Mouse (Mus musculus): Measurements from ENCODE around the gene Tmem129. TPM values are rescaled to one million over a fixed set of nuclear protein-coding genes. Genes with fewer than 3 reads are reported as not detected.

Gene Tmem129
- total RNA-seq, 4 experiments from 2014 or later: 28.6 to 37.7 (median 33.2) TPM

GRCm38 (mm10) chr5:33637606-33638350, 20.4 kb downstream of the Tmem129 start:
- DNase-seq: no peak

GRCm38 (mm10) chr5:33635361-33635760, 22.9 kb downstream of the Tmem129 start:
- no peak for DNase-seq

DNA sequence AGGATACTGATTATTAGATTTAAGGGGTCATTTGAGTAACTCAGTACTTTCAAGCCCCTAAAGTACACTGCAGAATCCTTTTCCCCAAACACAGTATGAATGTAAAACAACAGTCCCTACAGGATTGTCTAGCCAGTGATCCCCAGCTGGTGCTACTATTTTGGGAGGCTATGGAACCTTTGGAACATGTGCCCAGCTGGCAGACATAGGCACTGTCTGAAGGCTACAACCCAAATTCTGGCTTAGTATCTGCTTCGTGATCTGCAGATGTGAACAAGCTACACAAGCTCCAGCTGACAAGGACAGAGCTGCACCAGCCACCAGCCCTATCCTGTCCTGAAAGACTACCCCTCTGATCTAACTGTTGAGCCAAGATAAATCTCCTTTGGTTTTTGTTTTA, 25.7 kb downstream of the Tmem129 start:
- no peak for DNase-seq

GRCm38 (mm10) chr5:33630615-33631014, 27.6 kb downstream of the Tmem129 start:
- no peak for DNase-seq

GRCm38 (mm10) chr5:33630061-33630460, 28.2 kb downstream of the Tmem129 start:
- DNase-seq: peak; percentile 47

GRCm38 (mm10) chr5:33629301-33629987, 28.8 kb downstream of the Tmem129 start, which contains the start of the genes Fam53a and Gm9903:
Gene Fam53a (minus strand): TSS chr5:33629635.
Gene Gm9903 (plus strand): TSS chr5:33629925.
- peak; percentile 99 for DNase-seq

GRCm38 (mm10) chr5:33628820-33629300, 29.4 kb downstream of the Tmem129 start:
- peak; percentile 54 for DNase-seq

DNA sequence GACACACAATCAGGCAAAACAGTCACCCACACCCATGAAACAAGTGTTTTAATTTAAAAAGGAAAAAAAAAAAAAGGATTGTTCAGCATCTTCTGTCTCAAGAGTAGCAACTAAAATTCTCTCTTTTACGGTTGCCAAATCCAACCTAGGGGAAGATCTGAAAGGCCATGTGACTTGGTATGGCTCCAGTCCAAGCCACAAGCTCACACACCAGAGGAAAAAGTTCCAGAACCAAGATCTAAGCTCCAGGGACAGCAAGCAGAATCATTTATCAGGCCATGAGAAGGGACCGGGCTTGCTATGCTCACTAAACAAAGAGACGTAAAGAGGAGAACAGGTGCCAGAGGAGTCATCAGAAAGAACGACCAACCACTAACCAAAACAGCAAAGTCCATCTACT, 30.2 kb downstream of the Tmem129 start:
- DNase-seq: peak; percentile 52

DNA sequence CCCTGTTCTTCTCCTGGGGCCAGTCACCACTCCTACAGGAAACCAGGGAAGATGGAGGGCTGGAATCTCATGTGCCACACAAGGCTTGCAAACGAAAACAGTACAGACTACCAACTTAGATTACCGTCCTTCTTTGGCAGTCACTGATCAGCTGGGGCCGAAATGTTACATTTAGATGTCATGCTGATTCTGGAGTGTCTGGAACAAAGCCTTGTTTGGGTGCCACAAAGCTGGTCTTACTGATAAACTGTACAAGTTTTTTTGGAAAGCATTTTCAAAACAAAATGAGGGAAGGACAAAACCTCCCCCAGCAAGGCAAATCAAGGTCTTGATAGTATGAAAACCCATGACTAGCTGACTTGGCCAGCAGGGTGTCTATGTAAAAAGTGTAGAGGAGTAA, 34.5 kb downstream of the Tmem129 start:
- DNase-seq: no peak

- no peak for DNase-seq
These were observed 35.5 kb downstream of the Tmem129 start for GRCm38 (mm10) chr5:33622671-33623070.

GRCm38 (mm10) chr5:33614391-33614790, 43.8 kb downstream of the Tmem129 start:
- DNase-seq: peak; percentile 30

DNA sequence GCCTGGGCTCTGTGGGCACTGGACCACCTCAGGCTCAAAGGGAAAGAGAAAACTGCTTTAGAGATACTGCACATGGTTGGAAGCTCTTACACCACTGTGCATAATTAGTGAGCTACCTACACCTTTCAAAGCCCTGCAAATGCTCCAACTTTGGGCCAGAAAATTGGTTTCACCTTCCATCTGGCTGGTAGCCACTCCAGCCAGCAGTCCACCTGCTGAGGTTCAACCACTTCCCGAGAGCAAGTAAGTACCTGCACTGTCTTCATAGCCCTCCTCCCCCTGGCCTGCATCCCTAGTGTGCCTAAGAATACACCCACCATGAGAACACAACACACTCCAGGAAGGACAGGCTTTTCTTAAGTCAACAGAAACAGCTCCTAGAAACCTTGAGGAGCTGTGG, 46.4 kb downstream of the Tmem129 start:
- no peak for DNase-seq

DNA sequence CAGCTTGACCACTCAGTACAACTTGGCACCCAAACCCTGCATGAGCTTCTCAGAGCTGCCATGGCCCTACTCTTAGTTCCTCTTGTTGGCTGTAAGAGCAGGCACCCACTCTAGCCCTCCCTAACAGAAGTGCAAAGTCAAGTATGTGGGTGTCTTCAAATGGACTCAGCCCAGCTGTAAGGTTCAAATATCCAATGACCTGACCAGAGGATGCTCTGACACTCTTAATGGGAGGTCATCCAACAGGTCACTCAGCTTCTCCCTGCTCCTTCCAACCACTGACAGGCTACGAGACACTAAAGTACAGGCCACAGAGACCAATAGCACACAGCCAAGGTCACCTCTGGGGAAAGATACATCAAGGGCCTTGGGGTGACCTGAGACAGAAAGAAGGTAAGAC, 49.0 kb downstream of the Tmem129 start:
- DNase-seq: no peak

- DNase-seq: no peak
These were observed 50.8 kb downstream of the Tmem129 start for GRCm38 (mm10) chr5:33607434-33607833.

DNA sequence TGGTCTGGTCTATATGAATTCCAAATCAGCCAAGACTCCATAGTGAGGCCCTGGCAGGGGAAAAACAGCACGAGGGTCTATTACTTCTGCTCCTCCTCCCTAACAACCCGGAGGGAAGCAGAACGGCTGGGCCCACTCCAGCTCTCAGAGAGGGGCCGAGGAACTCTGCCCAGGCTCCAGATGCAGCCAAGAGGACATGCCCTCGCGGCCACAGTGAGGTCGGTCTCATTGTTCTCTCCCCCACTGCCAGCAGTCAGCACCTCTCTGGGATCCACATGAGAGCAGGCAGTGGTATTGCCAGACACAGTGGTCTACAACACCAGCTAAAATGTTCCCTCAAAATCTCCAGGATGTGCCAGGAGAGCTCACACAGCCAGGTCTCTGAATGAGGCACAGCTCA, 51.6 kb downstream of the Tmem129 start:
- DNase-seq: no peak

GRCm38 (mm10) chr5:33605314-33605713, 52.9 kb downstream of the Tmem129 start:
- no peak for DNase-seq

Other genes with a start within 250 kb of the Tmem129 start
- gene Nkx1-1, start 224.4 kb downstream of the Tmem129 start, total RNA-seq (2022): not detected
- gene Fam53a, start 28.8 kb downstream of the Tmem129 start, total RNA-seq (2022): 10 to 100 TPM; 28.1 to 40.8 (median 34.8) TPM
- gene Gm9903, start 28.5 kb downstream of the Tmem129 start, total RNA-seq (2022): 1 to 10 TPM in 1 of 4 experiments, under 1 TPM in 3; 0.14 to 1.0 (median 0.62) TPM
- gene Slbp, start 5.8 kb downstream of the Tmem129 start, total RNA-seq (2022): 10 to 100 TPM; 34.0 to 42.1 (median 38.5) TPM
- 1 to 10 TPM; 3.5 to 9.6 (median 6.7) TPM for gene Tacc3, start 288 bp downstream of the Tmem129 start, total RNA-seq (2022)
- gene Fgfr3, start 63.3 kb upstream of the Tmem129 start, total RNA-seq (2022): 1 to 10 TPM; 2.4 to 4.1 (median 3.1) TPM
- gene Letm1, start 124.4 kb upstream of the Tmem129 start, total RNA-seq (2022): 100 to 1,000 TPM in 2 of 4 experiments, 10 to 100 TPM in 2; 96.8 to 124 (median 103) TPM
- 10 to 100 TPM; 40.6 to 60.1 (median 54.9) TPM for gene Nsd2, start 162.3 kb upstream of the Tmem129 start, total RNA-seq (2022)